Mouse (Mus musculus) cerebellum, adult (tissue): ENCODE data around the gene Gm20075.
"Not testable (repeated sequence)": the region's sequence is repeated elsewhere in the genome, so short reads cannot be mapped to it uniquely, and the experiment has no call there.

Experiments
- ATAC-seq: cut with Nextera tagmentation; 2 replicates; pipeline ENCODE4 v1.9.2; 2017; ENCODE audit warnings: mild to moderate bottlenecking, moderate library complexity, mixed read lengths; ENCODE audit not compliant: insufficient number of reproducible peaks, low FRiP score, low TSS enrichment

Gm20075 gene

DNA sequence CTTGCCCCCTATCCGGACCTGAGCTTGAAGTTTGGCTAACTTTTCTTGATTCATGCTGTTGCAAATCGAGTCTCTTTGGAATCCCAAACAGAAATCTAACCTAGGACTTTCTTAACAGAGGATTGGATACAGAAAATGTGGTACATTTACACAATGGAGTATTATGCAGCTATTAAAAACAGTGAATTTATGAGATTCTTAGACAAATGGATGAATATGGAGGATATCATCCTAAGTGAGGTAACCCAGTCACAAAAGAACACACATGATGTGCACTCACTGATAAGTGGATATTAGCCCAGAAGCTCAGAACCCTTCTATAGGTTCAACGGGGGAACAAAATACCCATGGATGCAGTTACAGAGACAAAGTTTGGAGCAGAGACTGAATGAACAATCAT lies at the start of gene Gm20075:
Gm20075 (minus strand) TSS at position 101 of the 400 bp plus-strand sequence.
- ATAC-seq: not testable (repeated sequence)

DNA sequence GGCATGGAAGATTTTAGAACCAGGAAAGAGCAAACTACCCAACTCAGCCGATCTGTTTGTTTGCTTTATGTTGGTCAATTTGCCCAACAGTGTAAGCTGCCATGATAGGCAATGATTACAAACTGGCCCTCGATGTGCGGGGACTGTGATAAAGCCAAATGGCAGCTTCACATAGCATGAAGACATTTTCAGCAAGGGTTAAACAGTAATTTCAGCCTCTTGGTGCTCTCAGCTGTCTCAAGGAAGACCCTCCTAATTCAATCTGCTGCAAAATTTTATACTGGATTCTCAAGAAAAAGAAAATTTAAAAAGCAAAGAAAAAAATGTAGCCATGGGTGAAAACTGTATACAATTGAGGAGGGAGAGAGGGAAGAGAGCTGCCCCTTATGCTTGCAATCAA lies 47.9 kb upstream of the Gm20075 start:
- no peak for ATAC-seq

DNA sequence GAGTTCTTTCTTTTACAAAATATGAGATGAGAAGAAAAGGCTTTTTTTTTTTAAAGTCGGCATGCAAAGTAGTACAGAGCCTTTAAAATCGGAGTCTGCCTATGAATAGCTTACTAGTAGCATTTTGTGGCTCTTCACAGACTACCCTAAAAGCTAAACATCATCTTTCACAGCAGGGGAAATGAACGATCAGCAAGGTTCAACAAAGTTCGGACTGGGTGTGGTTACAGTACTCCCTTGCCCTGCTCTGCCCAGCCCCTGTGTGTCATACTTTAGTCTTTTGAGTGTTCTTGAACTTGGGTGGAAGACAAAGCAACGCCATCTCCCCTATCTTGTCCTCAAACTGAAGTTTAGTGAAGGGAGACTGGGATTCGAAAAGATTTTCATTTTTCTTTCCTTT lies 45.5 kb upstream of the Gm20075 start:
- ATAC-seq: no peak

DNA sequence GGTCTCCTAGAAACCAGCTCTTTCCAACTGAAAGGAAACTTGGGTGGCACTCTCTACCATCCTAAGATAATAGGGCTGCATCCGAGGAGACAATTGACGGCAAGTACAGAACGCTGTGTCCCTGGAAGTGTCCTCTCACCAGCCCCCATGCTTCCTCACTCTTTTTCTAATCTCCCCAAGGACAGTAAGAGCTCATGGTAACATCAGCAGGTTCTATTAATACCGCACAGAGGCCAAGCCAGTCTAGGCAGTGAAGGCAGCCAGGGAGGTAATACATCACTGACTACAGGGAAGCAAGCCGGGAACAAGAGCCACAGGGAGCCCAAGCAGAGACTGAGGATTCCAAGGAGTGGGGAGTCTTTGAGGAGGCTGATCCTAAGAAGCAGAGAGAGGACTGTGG lies 43.8 kb upstream of the Gm20075 start:
- ATAC-seq: no peak

DNA sequence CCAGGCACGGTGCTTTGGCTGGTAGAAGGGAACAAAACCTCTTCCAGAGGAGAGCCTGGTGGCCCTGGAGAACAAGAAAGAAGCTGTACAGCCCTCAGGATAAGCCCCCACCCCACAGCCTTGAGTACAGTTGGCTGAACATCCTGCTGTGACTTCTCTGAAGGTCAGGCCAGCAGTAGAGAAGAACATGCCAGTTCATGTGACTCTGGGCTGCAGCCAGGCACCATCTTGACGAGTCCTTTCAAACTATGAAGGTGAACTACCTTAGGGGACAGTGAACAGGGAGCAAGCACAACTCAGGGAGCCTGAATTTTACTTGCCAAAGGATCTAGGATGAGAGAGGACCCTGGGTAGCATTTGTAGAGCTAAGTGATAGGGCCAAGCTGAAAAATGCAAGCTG lies 31.5 kb upstream of the Gm20075 start:
- no peak for ATAC-seq

DNA sequence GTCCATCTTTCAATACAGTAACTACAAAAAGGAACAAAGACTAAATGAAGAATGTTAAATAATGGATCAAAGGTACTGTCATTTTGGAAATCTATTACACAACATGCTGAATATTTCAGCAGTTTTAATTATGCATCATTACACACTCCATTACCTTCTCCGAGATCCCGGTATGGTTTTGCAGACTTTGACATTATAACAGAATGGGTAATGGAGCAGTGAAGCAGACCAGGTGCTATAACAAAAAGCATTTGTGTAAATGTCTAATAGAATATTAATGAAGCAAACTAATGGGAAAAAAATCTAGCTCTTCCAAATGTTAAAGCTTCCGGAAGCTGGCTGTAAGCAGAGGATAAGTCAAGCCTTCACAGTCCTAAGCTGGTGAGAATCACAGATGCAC lies 29.6 kb upstream of the Gm20075 start:
- ATAC-seq: no peak

DNA sequence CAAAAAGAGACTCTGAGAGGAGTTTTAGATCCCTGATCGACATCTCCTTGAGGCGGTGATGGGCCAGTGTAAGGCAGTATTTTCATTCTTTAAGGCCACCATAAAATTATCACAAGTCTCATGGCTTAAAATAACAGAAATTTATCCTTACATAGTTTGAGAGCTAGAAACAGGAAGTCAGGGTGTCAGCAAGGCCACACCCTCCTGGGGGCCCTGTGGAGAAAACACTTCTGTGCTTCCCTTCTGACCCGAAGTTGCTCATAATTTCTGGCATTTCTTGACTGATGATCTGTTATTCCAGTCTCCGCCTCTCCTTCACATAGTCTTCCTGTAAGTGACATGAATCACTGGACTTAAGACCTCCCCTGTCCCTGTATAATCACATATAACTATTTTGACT lies 25.2 kb upstream of the Gm20075 start:
- ATAC-seq: no peak

DNA sequence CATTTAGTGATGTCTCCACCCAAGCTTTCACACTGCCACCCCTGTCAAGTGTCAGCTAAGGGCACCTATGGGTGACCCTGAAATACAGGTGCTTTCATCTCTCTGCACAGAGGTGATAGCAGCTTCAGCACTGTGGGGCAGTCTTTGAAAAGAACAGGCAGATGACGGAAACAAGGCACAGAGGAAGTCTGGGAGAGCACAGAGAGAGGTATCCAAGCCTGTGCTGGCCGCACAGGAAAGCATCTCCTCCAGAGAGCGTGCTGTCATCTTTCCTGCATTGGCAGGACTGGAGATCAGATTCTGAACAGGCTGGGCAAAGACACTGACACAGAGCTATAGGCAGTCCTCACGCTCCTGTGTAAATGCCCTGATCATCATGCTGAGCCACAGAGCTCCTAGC lies 9.8 kb upstream of the Gm20075 start:
- peak; percentile 64; the same call in 1 of the 2 replicates for ATAC-seq

DNA sequence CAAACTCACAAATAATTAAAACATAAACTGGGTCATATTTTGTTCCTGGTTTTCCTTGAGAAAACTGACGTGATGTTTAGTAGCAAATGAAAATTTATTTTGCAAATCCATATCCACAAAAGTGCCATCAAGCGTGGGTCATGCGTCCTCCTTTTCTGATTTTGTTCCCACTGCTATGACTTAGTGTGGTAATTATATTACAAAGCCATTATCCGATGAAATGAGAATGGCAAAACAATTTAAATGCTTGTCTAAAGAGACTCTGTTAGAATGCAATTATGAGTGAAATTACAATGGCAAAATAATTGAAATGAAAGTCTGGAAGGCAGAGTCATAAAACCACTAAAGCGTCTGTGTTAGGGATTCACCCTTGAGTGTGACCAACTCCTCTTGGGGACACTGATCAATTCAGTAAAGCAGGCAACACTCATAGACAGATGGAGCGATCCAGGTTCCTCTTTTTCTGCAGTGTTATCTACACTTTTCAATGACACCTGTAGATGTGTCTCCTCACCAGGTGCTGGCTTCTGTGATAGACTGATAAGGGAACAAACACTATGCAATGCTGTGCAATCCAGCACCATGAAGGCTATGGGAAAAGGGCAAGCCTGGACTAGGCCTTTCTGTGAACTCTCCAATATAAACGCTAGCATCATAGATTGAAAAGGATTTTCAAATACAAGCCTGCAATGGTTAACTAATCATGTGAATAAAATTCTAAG lies 4.6 kb upstream of the Gm20075 start:
- no peak for ATAC-seq

DNA sequence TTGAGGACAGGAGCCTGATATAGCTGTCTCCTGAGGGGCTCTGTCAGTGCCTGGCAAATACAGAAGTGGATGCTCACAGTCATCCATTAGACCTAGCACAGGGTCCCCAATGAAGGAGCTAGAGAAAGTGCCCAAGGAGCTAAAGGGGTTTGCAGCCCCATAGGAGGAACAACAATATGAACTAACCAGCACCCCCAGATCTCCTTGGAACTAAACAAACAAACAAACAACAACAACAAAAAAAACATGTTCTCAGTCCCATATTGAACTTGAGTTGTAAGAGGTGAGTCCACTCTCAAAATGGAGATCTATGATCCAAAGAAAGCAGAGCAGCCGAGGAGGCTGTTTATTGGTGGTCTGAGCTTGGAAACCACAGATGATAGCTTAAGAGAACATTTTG lies 578 bp upstream of the Gm20075 start, which contains the start of gene Gm17190:
Gm17190 (plus strand) TSS at position 301 of the 400 bp plus-strand sequence.
- not testable (repeated sequence) for ATAC-seq

DNA sequence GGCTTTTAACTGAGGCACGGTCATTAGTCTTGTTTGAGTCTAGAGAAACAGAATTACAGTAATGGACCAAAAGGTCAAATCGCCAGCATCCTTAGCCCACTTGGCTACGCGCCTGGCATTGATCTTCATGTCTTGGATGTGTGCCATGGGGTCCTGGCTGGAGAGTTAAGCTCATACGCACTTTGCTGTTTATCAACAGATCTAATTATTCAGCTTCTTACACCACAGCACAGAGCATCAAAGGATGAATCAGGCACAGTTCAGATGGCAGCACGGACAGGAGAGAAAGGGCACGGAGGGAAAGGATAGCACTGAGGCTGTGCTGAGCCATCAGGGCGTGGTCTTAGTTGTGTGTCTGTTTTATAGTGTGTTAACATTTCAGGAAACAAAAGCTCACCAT lies 7.6 kb downstream of the Gm20075 start:
- no peak for ATAC-seq

DNA sequence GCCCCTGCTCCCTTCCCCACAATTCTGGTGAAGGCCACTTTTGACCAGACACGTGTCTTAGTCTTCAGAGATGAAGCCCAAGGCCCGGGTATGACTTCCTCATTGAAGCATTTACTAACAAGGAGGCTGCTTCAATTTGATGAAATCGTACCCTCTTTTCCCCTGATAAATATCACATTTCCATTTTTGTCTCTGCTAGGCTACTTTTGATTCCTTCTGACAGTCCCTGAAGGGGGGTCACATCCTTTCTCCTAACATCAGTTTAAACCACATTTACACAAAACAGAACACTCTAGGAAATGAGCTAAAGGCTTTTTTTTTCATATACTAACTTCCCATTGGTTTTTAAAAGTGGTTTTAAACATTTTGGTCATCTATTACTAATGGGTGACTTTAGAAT lies 28.4 kb downstream of the Gm20075 start:
- no peak for ATAC-seq

DNA sequence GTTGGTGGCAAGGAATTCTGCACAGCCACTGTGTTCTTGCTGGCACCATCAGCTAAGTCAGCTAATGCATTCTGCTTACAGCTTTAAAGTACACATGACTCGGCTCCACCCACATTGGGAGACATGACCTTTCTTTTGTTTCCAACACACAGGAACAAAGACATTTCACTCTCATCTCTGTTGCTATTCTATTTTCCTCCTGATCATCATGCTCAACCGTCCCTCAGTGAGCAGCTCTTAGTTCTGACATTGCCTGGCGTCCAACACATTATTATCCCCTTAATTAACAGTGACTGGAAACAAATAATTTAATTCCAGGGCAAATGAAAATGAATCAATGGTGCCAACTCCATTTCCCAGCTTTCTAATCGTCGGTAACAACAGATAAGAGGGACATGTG lies 35.8 kb downstream of the Gm20075 start:
- ATAC-seq: no peak

DNA sequence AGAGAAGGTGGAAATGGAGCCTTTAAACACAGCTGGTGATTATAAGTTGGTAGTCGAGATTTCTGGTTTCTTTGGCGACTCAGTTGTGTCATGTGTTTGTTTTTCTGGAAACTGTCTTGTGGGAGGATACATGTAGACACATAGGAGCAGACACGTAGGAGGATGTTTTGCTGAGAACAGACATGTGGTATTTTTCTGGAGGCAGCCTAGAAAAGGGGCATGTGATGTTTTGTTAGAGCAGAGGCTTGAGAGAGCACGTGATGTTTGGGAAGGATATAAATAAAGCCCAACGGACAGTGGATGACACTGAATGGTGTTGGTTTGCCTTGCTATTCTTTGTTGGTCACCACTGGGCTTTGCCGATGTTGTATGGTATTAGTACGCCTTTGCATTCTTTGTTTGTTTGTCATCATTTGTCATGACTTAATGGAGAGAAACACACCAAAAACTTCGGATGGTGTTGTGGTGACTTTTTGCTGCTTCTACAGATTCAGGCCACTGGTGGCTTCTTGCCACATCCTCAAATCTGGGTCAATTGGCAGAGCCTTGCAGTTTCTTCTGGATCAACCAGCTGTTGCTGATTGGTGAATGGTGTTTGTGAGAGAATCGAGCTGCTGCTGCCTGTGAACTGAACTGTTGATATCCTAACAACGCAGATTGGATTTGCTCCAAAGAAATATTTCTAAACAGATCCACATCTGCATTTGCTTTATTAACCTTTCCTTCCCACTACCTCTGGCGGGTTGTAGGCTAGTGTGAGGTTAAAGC lies 40.7 kb downstream of the Gm20075 start:
- ATAC-seq: no peak

DNA sequence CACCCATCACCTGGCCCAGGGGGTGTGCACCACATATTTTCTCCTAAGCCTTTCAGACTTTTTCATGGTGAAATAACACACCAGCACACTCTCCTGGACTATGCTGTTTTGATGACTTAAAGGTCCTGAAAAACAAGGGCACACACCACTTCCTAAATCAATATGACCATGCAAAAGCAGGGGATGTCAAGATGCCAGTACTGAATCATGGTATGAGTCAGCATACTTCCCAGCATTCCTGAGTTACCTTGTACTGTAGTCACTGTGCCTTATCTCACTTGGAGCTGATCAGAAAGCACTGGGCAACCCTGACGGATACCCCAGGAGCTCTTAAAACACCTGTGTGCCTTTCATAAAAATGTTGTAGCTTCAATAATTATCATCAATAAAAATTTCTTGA lies 41.6 kb downstream of the Gm20075 start:
- no peak for ATAC-seq

DNA sequence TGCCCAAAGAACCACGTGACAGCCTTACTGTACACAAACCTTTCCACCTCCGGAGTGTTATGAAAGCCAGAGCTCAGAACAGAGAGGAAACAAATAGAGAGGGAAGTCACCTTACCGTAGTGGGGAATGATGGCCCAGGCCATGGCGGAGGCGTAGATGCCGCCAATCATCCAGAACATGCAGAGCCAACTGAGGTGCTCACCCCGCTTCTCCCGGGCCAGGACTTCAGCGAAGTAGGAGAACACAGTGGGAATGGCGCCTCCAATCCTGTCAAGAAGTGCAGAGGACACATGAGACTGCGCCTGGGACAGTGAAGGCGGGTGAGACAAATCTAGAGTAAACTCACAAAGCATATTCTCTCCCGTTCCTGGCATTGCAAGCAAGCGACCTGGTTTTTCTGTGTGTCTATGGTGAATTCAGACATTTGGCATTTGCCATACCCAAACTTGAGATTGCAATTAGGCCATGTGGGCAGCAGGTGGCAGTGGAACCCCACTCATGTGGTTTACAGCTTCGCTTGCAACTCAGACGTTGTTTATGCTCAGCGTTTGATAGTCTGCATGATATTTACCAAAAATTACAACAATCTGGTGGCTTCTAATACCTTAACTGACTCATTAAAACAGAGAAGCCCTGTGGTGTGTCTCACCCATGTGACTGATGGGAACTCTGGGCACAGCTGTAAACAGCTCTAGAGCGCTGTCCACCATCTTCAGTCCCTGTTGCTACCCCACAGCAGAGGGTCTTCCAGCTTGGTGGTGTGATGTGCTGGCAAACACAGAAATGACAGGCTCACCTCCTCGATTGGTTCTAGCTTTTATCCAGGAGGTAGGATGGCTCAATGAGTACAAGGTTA lies 50.6 kb downstream of the Gm20075 start:
- 0 out of 2 replicates have a peak, but pooled peaks have one; percentile 40 for ATAC-seq
